Mouse (Mus musculus): ENCODE results near the gene Cdh5. TPM values are rescaled to one million over a fixed set of nuclear protein-coding genes. Genes with fewer than 3 reads are reported as not detected.

Cdh5 gene
- polyA plus RNA-seq, 1 experiment = 3.7 TPM

DNA sequence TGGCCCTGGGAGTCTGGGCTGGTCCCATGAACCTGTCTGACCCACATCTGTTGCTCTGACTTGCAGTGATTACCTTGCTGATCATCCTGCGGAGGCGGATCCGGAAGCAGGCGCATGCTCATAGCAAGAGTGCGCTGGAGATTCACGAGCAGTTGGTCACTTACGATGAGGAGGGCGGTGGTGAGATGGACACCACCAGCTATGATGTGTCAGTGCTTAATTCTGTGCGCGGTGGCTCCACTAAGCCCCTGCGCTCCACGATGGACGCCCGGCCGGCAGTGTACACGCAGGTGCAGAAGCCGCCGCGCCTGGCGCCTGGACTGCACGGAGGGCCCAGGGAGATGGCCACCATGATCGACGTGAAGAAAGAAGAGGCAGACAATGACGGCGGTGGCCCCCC, 41.0 kb downstream of the Cdh5 start:
- Histone ChIP-seq H3K4me1 (ENCODE audit: control insufficient read depth, insufficient read depth, low read length) (no peaks in the 10 kb centered on the region; the same call in none of the 2 replicates), H3K4me3 (ENCODE audit: control insufficient read depth, low read depth, low read length) (peak overlapping the region; percentile 4), H3K36me3 (ENCODE audit: control insufficient read depth, insufficient read depth, low read length) (no peaks in the 10 kb centered on the region), H3K27me3 (ENCODE audit: control insufficient read depth, insufficient read depth, low read length) (no peaks in the 10 kb centered on the region), H3K27ac (ENCODE audit: control insufficient read depth, insufficient read depth, low read depth, low read length) (no peak overlapping the region)
- TF ChIP-seq POLR2A (IDR thresholded peaks at IDR 0.05; ENCODE audit: control insufficient read depth, low read depth, low read length) (no peak; the same call in 1 of the 2 replicates), CTCF (IDR thresholded peaks at IDR 0.05; ENCODE audit: control insufficient read depth, insufficient read depth, insufficient replicate concordance, low read depth, low read length) (no peak)

DNA sequence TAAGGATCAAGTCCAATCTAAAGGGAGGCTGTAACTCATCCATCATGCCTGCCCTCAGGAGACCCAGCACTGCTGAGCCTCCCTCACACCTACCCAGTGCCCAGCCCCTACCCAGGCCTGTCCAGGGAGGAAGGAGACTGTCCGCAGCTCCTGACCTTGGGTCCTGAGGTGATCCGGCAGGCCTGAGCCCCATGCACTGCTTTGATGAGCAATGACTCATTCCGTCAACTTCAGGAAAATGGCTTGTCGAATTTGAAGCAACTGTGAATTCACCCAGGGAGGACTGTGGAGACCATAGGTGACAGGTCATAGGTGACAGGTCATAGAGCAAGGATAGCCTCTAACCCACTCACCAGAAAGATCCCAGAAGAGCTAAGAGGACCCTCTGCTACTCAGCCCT, 42.0 kb downstream of the Cdh5 start:
- TF ChIP-seq POLR2A (IDR thresholded peaks at IDR 0.05; ENCODE audit: control insufficient read depth, low read depth, low read length) (no peak), CTCF (IDR thresholded peaks at IDR 0.05; ENCODE audit: control insufficient read depth, insufficient read depth, insufficient replicate concordance, low read depth, low read length) (no peak)
- Histone ChIP-seq H3K4me1 (ENCODE audit: control insufficient read depth, insufficient read depth, low read length) (no peaks in the 10 kb centered on the region; the same call in none of the 2 replicates), H3K27me3 (ENCODE audit: control insufficient read depth, insufficient read depth, low read length) (no peaks in the 10 kb centered on the region), H3K27ac (ENCODE audit: control insufficient read depth, insufficient read depth, low read depth, low read length) (no peak overlapping the region), H3K36me3 (ENCODE audit: control insufficient read depth, insufficient read depth, low read length) (no peaks in the 10 kb centered on the region), H3K4me3 (ENCODE audit: control insufficient read depth, low read depth, low read length) (no peak overlapping the region)

DNA sequence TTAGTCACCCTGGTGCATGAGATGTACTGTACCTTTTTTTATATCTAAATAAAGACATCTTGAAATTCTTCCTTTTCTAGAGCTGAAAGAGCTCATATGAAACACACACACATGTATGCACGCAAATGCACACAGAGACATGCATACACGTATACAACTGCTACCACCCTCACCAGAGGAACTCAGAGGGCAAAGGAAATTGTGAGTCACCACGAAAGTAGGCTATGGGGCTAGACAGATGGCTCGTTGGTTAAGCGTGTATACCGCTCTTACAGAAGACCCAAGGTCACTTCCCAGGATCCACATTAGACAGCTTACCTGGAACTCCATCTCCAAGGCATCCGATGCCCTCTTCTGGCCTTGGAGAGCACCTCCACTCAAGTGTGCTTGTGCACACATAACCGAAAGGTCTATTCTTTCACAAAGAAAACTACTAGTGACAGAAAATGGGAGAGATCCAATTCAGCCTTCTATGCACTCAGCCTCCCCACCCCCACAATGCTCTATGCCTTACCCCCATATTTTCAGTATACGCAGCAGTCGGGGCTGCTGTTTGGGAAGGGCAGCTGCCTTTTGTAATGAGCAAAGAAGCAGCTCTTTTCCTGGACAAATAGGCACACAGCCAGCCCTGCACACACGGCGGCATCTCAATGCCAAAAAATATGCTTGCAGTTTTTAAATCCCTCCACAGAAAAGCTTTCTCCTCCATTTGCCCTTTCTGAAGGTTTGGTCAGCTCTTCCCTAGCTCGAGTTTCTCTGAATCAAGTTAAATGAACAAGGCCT, 43.2 kb downstream of the Cdh5 start:
- no peak overlapping the region for H3K27ac ChIP-seq (ENCODE audit: control insufficient read depth, insufficient read depth, low read depth, low read length)
- TF ChIP-seq POLR2A (IDR thresholded peaks at IDR 0.05; ENCODE audit: control insufficient read depth, low read depth, low read length) (no peak), CTCF (IDR thresholded peaks at IDR 0.05; ENCODE audit: control insufficient read depth, insufficient read depth, insufficient replicate concordance, low read depth, low read length) (no peak)
- no peaks in the 10 kb centered on the region for H3K27me3 ChIP-seq (ENCODE audit: control insufficient read depth, insufficient read depth, low read length)

DNA sequence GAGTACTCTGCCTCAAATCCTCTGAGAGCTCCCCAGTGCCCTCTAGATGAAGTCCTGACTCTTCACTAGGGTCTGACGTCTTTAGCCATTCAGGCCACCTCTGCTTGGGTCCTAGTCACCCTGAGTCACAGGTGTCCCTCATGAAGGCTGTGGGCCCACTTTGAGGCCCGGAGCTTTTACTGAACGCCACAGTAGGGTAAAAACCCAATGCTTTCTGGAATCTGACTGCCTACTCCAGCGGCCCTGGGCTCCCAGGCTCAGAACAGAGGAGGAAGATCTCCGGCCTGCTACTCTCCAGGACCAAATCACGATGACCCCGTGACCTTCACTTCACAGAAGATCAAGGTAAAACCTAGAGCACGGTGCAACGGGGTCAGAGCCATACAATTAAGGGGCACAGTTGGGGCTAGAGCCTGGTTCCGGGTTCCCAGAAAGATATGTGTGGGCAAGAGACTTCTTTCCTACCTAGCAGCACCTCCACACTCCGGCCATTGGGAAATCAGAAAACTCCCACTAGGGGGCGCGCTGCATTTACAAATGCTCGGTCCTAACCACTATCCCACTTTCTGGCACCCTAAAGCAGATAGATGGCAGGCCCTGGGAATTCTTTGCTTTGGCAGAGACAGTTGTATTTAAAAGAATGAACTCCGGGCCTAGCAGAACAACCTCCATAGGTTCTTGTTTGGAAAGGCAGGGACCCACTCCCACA, 44.7 kb downstream of the Cdh5 start:
- H3K36me3 ChIP-seq (ENCODE audit: control insufficient read depth, insufficient read depth, low read length) = no peaks in the 10 kb centered on the region
- TF ChIP-seq CTCF (IDR thresholded peaks at IDR 0.05; ENCODE audit: control insufficient read depth, insufficient read depth, insufficient replicate concordance, low read depth, low read length) (peak; percentile 70; the same call in 1 of the 2 replicates), POLR2A (IDR thresholded peaks at IDR 0.05; ENCODE audit: control insufficient read depth, low read depth, low read length) (no peak)
- H3K4me3 ChIP-seq (ENCODE audit: control insufficient read depth, low read depth, low read length) = no peak overlapping the region
- no peaks in the 10 kb centered on the region for H3K27me3 ChIP-seq (ENCODE audit: control insufficient read depth, insufficient read depth, low read length)
- H3K27ac ChIP-seq (ENCODE audit: control insufficient read depth, insufficient read depth, low read depth, low read length) = no peak overlapping the region
- no peaks in the 10 kb centered on the region; the same call in none of the 2 replicates for H3K4me1 ChIP-seq (ENCODE audit: control insufficient read depth, insufficient read depth, low read length)

More for the DNA sequence above, 43.2 kb downstream of the Cdh5 start:
- H3K36me3 ChIP-seq (ENCODE audit: control insufficient read depth, insufficient read depth, low read length) = no peaks in the 10 kb centered on the region
- H3K4me3 ChIP-seq (ENCODE audit: control insufficient read depth, low read depth, low read length) = no peak overlapping the region
- H3K4me1 ChIP-seq (ENCODE audit: control insufficient read depth, insufficient read depth, low read length) = no peaks in the 10 kb centered on the region; the same call in none of the 2 replicates

DNA sequence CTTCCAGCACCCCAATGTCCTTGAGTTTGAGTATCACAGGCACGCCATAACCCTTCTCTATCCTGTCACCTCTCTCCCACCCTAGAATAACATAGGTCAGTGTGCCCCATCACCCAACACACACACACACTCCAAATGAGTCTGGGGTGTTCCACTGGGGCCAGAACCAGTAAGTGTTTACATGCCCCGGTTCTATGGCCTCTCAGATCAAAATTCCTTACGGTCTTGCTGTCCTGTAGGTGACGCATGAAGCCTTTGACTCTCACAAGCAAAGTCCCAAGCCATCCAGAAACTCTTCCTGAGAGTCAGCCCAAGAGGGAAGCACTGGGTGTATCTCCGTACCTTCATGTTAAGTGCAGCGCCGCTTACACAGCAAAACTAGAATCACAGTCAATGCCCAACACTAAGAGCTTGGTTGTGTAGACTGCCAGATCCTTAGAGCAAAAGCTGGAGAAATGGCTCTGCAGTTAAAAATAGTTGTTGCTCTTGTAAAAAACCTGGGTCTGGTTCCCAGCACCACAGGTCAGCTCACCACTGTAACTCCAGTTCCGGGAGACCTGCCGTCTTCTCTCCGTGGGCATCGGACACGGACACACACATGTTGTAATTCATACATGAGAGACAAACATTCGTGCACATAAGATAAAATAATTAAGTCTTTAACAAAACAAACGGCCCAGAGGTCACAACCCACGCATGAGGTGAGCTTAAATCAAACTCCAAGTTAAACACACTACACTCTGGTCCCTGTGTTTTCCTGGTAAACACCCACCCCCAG, 45.5 kb downstream of the Cdh5 start:
- Histone ChIP-seq H3K36me3 (ENCODE audit: control insufficient read depth, insufficient read depth, low read length) (no peaks in the 10 kb centered on the region), H3K4me1 (ENCODE audit: control insufficient read depth, insufficient read depth, low read length) (no peaks in the 10 kb centered on the region; the same call in none of the 2 replicates), H3K27ac (ENCODE audit: control insufficient read depth, insufficient read depth, low read depth, low read length) (no peak overlapping the region), H3K4me3 (ENCODE audit: control insufficient read depth, low read depth, low read length) (no peak overlapping the region), H3K27me3 (ENCODE audit: control insufficient read depth, insufficient read depth, low read length) (no peaks in the 10 kb centered on the region)
- TF ChIP-seq CTCF (IDR thresholded peaks at IDR 0.05; ENCODE audit: control insufficient read depth, insufficient read depth, insufficient replicate concordance, low read depth, low read length) = no peak

DNA sequence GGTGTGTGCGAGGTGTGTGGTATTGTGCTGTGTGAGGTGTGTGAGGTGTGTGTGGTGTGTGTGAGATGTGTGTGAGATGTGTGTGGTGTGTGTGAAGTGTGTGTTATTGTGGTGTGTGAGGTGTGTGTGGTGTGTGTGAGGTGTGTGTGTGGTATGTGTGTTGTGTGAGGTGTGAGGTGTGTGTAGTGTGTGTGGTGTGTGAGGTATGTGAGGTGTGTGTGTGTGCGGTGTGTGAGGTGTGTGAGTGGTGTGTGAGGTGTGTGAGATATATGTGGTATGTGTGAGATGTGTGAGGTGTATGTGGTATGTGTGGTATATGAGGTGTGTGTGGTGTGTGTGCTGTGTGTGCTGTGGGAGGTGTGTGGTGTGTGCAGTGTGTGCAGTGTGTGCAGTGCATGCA, 46.5 kb downstream of the Cdh5 start:
- Histone ChIP-seq H3K4me3 (ENCODE audit: control insufficient read depth, low read depth, low read length) (no peak overlapping the region), H3K27me3 (ENCODE audit: control insufficient read depth, insufficient read depth, low read length) (no peaks in the 10 kb centered on the region), H3K27ac (ENCODE audit: control insufficient read depth, insufficient read depth, low read depth, low read length) (no peak overlapping the region), H3K4me1 (ENCODE audit: control insufficient read depth, insufficient read depth, low read length) (no peaks in the 10 kb centered on the region), H3K36me3 (ENCODE audit: control insufficient read depth, insufficient read depth, low read length) (no peaks in the 10 kb centered on the region)
- no peak for TF ChIP-seq CTCF (IDR thresholded peaks at IDR 0.05; ENCODE audit: control insufficient read depth, insufficient read depth, insufficient replicate concordance, low read depth, low read length)
- no peak for TF ChIP-seq POLR2A (IDR thresholded peaks at IDR 0.05; ENCODE audit: control insufficient read depth, low read depth, low read length)

DNA sequence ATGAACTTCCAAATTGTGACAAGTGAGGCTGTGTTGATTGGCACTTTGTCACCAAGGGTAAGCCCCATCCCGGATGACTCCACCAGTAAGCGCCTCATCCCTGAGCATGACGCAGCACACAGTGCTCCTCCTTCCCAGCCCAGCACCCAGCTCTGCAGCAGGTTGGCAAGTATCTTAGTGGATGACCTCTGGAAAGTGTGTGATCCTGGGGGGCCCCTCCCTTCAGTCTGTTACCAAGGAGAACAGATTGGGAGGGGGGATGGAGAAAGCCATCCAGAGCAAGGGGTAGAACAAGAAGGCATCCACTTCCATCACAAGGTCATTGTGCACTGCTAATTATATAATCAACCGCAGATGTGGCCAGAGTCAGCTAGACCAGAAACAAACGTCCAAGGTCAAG, 59.3 kb downstream of the Cdh5 start:
- TF ChIP-seq CTCF (IDR thresholded peaks at IDR 0.05; ENCODE audit: control insufficient read depth, insufficient read depth, insufficient replicate concordance, low read depth, low read length) = no peak
- no peak for TF ChIP-seq POLR2A (IDR thresholded peaks at IDR 0.05; ENCODE audit: control insufficient read depth, low read depth, low read length)
- H3K4me3 ChIP-seq (ENCODE audit: control insufficient read depth, low read depth, low read length) = no peak overlapping the region

More for the DNA sequence above, 59.3 kb downstream of the Cdh5 start:
- Histone ChIP-seq H3K4me1 (ENCODE audit: control insufficient read depth, insufficient read depth, low read length) (peaks cover 2% of the 10 kb centered on the region; the same call in 1 of the 2 replicates), H3K27me3 (ENCODE audit: control insufficient read depth, insufficient read depth, low read length) (no peaks in the 10 kb centered on the region), H3K36me3 (ENCODE audit: control insufficient read depth, insufficient read depth, low read length) (no peaks in the 10 kb centered on the region), H3K27ac (ENCODE audit: control insufficient read depth, insufficient read depth, low read depth, low read length) (no peak overlapping the region)

Data from testis, adult 2 months (tissue).